ENCODE assay signal across 13 mouse cellular contexts in the genomic region with DNA sequence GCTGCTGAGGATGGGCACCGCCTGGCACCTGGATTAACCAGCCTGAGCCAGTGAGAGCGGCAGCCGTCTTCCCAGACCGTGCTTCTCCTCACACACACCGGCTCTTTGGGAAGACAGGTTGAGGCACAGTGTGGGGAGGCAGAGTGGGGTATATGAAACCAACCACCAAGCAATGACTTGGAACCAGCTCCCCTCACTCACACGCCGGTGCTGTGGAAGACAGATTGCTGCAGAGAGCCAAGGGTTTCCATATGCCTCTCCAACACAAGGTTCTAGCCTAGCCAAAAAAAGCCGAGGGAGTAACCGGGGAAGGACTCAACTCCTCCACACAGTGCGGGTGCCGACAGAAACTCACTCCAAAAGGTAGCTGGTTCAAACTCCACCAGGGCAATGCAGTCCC.
"Had no signal": no experiment of that assay in that cellular context is flagged by ENCODE, and none has a peak within 500 bp of the region (broad histone marks: within the 10 kb centered on the region; RNA-seq: fewer than 3 reads in every experiment).

No protein-coding gene starts in this region.

- ATAC-seq: liver, postnatal 0 days had no signal

- H3K4me3 ChIP-seq: limb, embryonic 12.5 days; liver, embryonic 13.5 days; lung, embryonic 15.5 days; midbrain, embryonic 12.5 days; stomach, embryonic 15.5 days had no signal

- H3K27me3 ChIP-seq: limb, embryonic 12.5 days; lung, embryonic 15.5 days; midbrain, embryonic 12.5 days; stomach, embryonic 15.5 days had no signal

- H3K36me3 ChIP-seq: limb, embryonic 12.5 days; liver, embryonic 13.5 days; lung, embryonic 15.5 days; midbrain, embryonic 12.5 days; stomach, embryonic 15.5 days had no signal

- DNase-seq: kidney, postnatal 25 days; layer of hippocampus, adult 9-11 months; liver; liver, embryonic 13.5 days; liver, postnatal 0 days; lung, postnatal 14 days; thymus, adult 2 months; thymus, postnatal 25 days had no signal

- H3K27ac ChIP-seq: limb, embryonic 12.5 days; liver, embryonic 13.5 days; lung, embryonic 15.5 days; macrophage; midbrain, embryonic 12.5 days; stomach, embryonic 15.5 days had no signal

- H3K9ac ChIP-seq: limb, embryonic 12.5 days; liver, embryonic 13.5 days; liver, postnatal 0 days; lung, embryonic 15.5 days; midbrain, embryonic 12.5 days; stomach, embryonic 15.5 days had no signal

- H3K9me3 ChIP-seq: limb, embryonic 12.5 days; liver, embryonic 13.5 days; lung, embryonic 15.5 days; midbrain, embryonic 12.5 days; stomach, embryonic 15.5 days had no signal

- H3K4me2 ChIP-seq: limb, embryonic 12.5 days; liver, embryonic 13.5 days; lung, embryonic 15.5 days; midbrain, embryonic 12.5 days; stomach, embryonic 15.5 days had no signal

- H3K4me1 ChIP-seq: limb, embryonic 12.5 days; lung, embryonic 15.5 days; midbrain, embryonic 12.5 days; stomach, embryonic 15.5 days had no signal
